Mouse (Mus musculus): ENCODE data around the gene Syn1. TPM values are rescaled to one million over a fixed set of nuclear protein-coding genes. Genes with fewer than 3 reads are reported as not detected.

Syn1 gene
- polyA plus RNA-seq, 1 experiment from 2014 or later: 2.1 TPM

- Histone ChIP-seq H3K36me3 (replicated peaks) (peaks cover 31% of the 10 kb centered on the region), H3K27ac (peak overlapping the region; percentile 87), H3K27me3 (ENCODE audit: poor library complexity, severe bottlenecking) (no peaks in the 10 kb centered on the region), H3K4me1 (peaks cover 8% of the 10 kb centered on the region), H3K4me3 (peak overlapping the region; percentile 68), H3K9me3 (no peaks in the 10 kb centered on the region)
- peak; percentile 86 for DNase-seq (ENCODE audit: extremely low spot score, low spot score)
- WGBS: 16% methylated on average over 42 of the region's 42 CpGs
Observed at GRCm38 (mm10) chrX:20848256-20848984, 72.4 kb downstream of the Syn1 start.

- Histone ChIP-seq H3K9me3 (no peaks in the 10 kb centered on the region), H3K4me3 (peak overlapping the region; percentile 68), H3K27me3 (ENCODE audit: poor library complexity, severe bottlenecking) (no peaks in the 10 kb centered on the region), H3K27ac (0 out of 2 replicates have a peak overlapping the region, but pooled peaks have one; percentile 67), H3K4me1 (peaks cover 8% of the 10 kb centered on the region), H3K36me3 (replicated peaks) (peaks cover 25% of the 10 kb centered on the region)
- 16% methylated on average over 2 of the region's 2 CpGs for WGBS
- DNase-seq (ENCODE audit: extremely low spot score, low spot score): no peak
Observed at GRCm38 (mm10) chrX:20847816-20848215, 73.0 kb downstream of the Syn1 start.

GRCm38 (mm10) chrX:20847232-20847631 lies 73.6 kb downstream of the Syn1 start:
- WGBS: 88% methylated on average over 3 of the region's 3 CpGs
- Histone ChIP-seq H3K4me1 (peaks cover 8% of the 10 kb centered on the region), H3K36me3 (replicated peaks) (peaks cover 25% of the 10 kb centered on the region), H3K27me3 (ENCODE audit: poor library complexity, severe bottlenecking) (no peaks in the 10 kb centered on the region), H3K4me3 (no peak overlapping the region), H3K27ac (no peak overlapping the region), H3K9me3 (no peaks in the 10 kb centered on the region)
- no peak for DNase-seq (ENCODE audit: extremely low spot score, low spot score)

GRCm38 (mm10) chrX:20828934-20829333 lies 91.9 kb downstream of the Syn1 start:
- H3K4me3 ChIP-seq: no peak overlapping the region
- H3K27ac ChIP-seq: no peak overlapping the region
- WGBS: 47% methylated on average over 5 of the region's 5 CpGs
- DNase-seq (ENCODE audit: extremely low spot score, low spot score): no peak
- H3K36me3 ChIP-seq (replicated peaks): no peaks in the 10 kb centered on the region; the same call in 1 of the 2 replicates
- H3K27me3 ChIP-seq (ENCODE audit: poor library complexity, severe bottlenecking): no peaks in the 10 kb centered on the region
- H3K4me1 ChIP-seq: no peaks in the 10 kb centered on the region
- no peaks in the 10 kb centered on the region for H3K9me3 ChIP-seq

- H3K4me1 ChIP-seq: peaks cover 9% of the 10 kb centered on the region
- no peaks in the 10 kb centered on the region for H3K27me3 ChIP-seq (ENCODE audit: poor library complexity, severe bottlenecking)
- no peaks in the 10 kb centered on the region for H3K9me3 ChIP-seq
- H3K4me3 ChIP-seq: 0 out of 2 replicates have a peak overlapping the region, but pooled peaks have one; percentile 35
- 62% methylated on average over 7 of the region's 8 CpGs for WGBS
- peak overlapping the region; percentile 65 for H3K27ac ChIP-seq
- DNase-seq (ENCODE audit: extremely low spot score, low spot score): no peak
- peaks cover 3% of the 10 kb centered on the region; the same call in 1 of the 2 replicates for H3K36me3 ChIP-seq (replicated peaks)
Observed at GRCm38 (mm10) chrX:20819708-20820426, 100.9 kb downstream of the Syn1 start.

GRCm38 (mm10) chrX:20819204-20819628 lies 101.6 kb downstream of the Syn1 start:
- Histone ChIP-seq H3K27me3 (ENCODE audit: poor library complexity, severe bottlenecking) (no peaks in the 10 kb centered on the region), H3K4me3 (peak overlapping the region; percentile 35), H3K36me3 (replicated peaks) (peaks cover 3% of the 10 kb centered on the region; the same call in 1 of the 2 replicates), H3K4me1 (peaks cover 9% of the 10 kb centered on the region), H3K9me3 (no peaks in the 10 kb centered on the region), H3K27ac (peak overlapping the region; percentile 65)
- 22% methylated on average over 19 of the region's 19 CpGs for whole genome bisulfite sequencing
- DNase-seq (ENCODE audit: extremely low spot score, low spot score): peak; percentile 45

GRCm38 (mm10) chrX:20816974-20817373 lies 103.8 kb downstream of the Syn1 start:
- H3K4me3 ChIP-seq: no peak overlapping the region
- H3K27me3 ChIP-seq (ENCODE audit: poor library complexity, severe bottlenecking): no peaks in the 10 kb centered on the region
- H3K4me1 ChIP-seq: peaks cover 9% of the 10 kb centered on the region
- H3K27ac ChIP-seq: no peak overlapping the region
- H3K9me3 ChIP-seq: no peaks in the 10 kb centered on the region
- WGBS: 84% methylated on average over 6 of the region's 6 CpGs
- no peak for DNase-seq (ENCODE audit: extremely low spot score, low spot score)
- H3K36me3 ChIP-seq (replicated peaks): peaks cover 3% of the 10 kb centered on the region; the same call in 1 of the 2 replicates

Small RNA genes within 50 kb of the gene (microRNA-seq; reads per million reads assigned to microRNA genes)
- gene Gm24824 (not detected), gene Mir5617 (not detected)

Other genes with a start within 250 kb of the Syn1 start
- 109 and 113 TPM in 2 replicates for gene Cdk16, start 233.1 kb downstream of the Syn1 start, polyA plus RNA-seq (2016; fragmentation: Nextera tagmentation; extraction: Ambion mirVana)
- 51.7 and 54.1 TPM in 2 replicates for gene Usp11, start 217.1 kb downstream of the Syn1 start, polyA plus RNA-seq (2016; fragmentation: Nextera tagmentation; extraction: Ambion mirVana)
- 91.9 and 96.6 TPM in 2 replicates for gene Araf, start 123.2 kb downstream of the Syn1 start, polyA plus RNA-seq (2016; fragmentation: Nextera tagmentation; extraction: Ambion mirVana)
- 7.4 and 7.9 TPM in 2 replicates for gene Timp1, start 50.8 kb downstream of the Syn1 start, polyA plus RNA-seq (2016; fragmentation: Nextera tagmentation; extraction: Ambion mirVana)
- gene Cfp, start 10.6 kb upstream of the Syn1 start, polyA plus RNA-seq (2016; fragmentation: Nextera tagmentation; extraction: Ambion mirVana): 2.9 and 4.1 TPM in 2 replicates
- gene Elk1, start 29.6 kb upstream of the Syn1 start, polyA plus RNA-seq (2016; fragmentation: Nextera tagmentation; extraction: Ambion mirVana): 12.5 and 13.2 TPM in 2 replicates
- gene Uxt, start 41.0 kb upstream of the Syn1 start, polyA plus RNA-seq (2016; fragmentation: Nextera tagmentation; extraction: Ambion mirVana): 62.9 and 73.1 TPM in 2 replicates
- gene Zfp182, start 141.3 kb upstream of the Syn1 start, polyA plus RNA-seq (2016; fragmentation: Nextera tagmentation; extraction: Ambion mirVana): 4.9 and 6.3 TPM in 2 replicates
- gene Spaca5, start 147.4 kb upstream of the Syn1 start, polyA plus RNA-seq (2016; fragmentation: Nextera tagmentation; extraction: Ambion mirVana): not detected in 2 replicates
- gene Zfp300, start 168.5 kb upstream of the Syn1 start, polyA plus RNA-seq (2016; fragmentation: Nextera tagmentation; extraction: Ambion mirVana): 1.7 and 2.2 TPM in 2 replicates
- not detected in 2 replicates for gene Ssxa1, start 194.8 kb upstream of the Syn1 start, polyA plus RNA-seq (2016; fragmentation: Nextera tagmentation; extraction: Ambion mirVana)

Data from forebrain, embryonic 10.5 days (tissue).